Mouse (Mus musculus) MEL (cell line): ENCODE results near the gene Tmem45a.

Experiments used
- CTCF ChIP-seq, 3 experiments: IDR thresholded peaks in 2 of 3; conservative IDR thresholded peaks in 1 of 3; 2 replicates each; pipeline ENCODE4 v1.5.1; 2011 to 2012; ENCODE audit warnings: low read length in 3 of 3, low read depth in 2 of 3, mild to moderate bottlenecking in 2 of 3, improper control_type of control experiment in 1 of 3, inconsistent platforms in 1 of 3, mixed read lengths in 1 of 3, moderate library complexity in 1 of 3; ENCODE audit not compliant: control insufficient read depth in 1 of 3, insufficient read depth in 1 of 3, poor library complexity in 1 of 3, severe bottlenecking in 1 of 3
- ELF1 ChIP-seq: IDR thresholded peaks from 2 replicates; pipeline ENCODE4 v1.6.1; 2014; ENCODE audit warnings: low read depth, mild to moderate bottlenecking, inconsistent platforms, low read length, improper control_type of control experiment, moderate library complexity
- GATA1 ChIP-seq: IDR thresholded peaks from 2 replicates; pipeline ENCODE4 v1.6.1; 2011; ENCODE audit warnings: low read depth, low read length, improper control_type of control experiment
- HCFC1 ChIP-seq: IDR thresholded peaks from 2 replicates; pipeline ENCODE4 v1.6.1; 2012; ENCODE audit warnings: low read depth, mild to moderate bottlenecking, inconsistent platforms, low read length, improper control_type of control experiment, moderate library complexity
- MAZ ChIP-seq: IDR thresholded peaks from 2 replicates; pipeline ENCODE4 v1.6.1; 2012; ENCODE audit warnings: low read depth, mild to moderate bottlenecking, inconsistent platforms, low read length, improper control_type of control experiment
- MEF2A ChIP-seq: IDR thresholded peaks from 2 replicates; pipeline ENCODE4 v1.6.1; 2014; ENCODE audit warnings: low read depth, mild to moderate bottlenecking, inconsistent platforms, low read length, improper control_type of control experiment; ENCODE audit not compliant: poor library complexity, insufficient replicate concordance, severe bottlenecking; ENCODE audit errors: extremely low read depth
- POLR2A ChIP-seq, 2 experiments: IDR thresholded peaks; 2 replicates each; pipeline ENCODE4 v1.6.1; 2011 to 2012; ENCODE audit warnings: low read length in 2 of 2, mild to moderate bottlenecking in 2 of 2, control low read depth in 1 of 2, improper control_type of control experiment in 1 of 2, low read depth in 1 of 2, moderate library complexity in 1 of 2; ENCODE audit not compliant: control insufficient read depth in 1 of 2, insufficient read depth in 1 of 2, poor library complexity in 1 of 2
- POLR2AphosphoS2 ChIP-seq: IDR thresholded peaks from 2 replicates; pipeline ENCODE4 v1.6.1; 2011; ENCODE audit warnings: low read length, improper control_type of control experiment
- USF1 ChIP-seq: IDR thresholded peaks from 2 replicates; pipeline ENCODE4 v1.6.1; 2014; ENCODE audit warnings: low read depth, mild to moderate bottlenecking, inconsistent platforms, low read length, improper control_type of control experiment, moderate library complexity
- ZKSCAN1 ChIP-seq: IDR thresholded peaks from 2 replicates; pipeline ENCODE4 v1.6.1; 2012; ENCODE audit warnings: low read depth, mild to moderate bottlenecking, inconsistent platforms, low read length, improper control_type of control experiment, moderate library complexity

- TF ChIP-seq ZKSCAN1 (no peak), CTCF (IDR thresholded peaks at IDR 0.05 in 2 of 3, conservative IDR thresholded peaks at IDR 0.05 in 1 of 3; ENCODE audit: control insufficient read depth in 1 of 3, insufficient read depth in 1 of 3, low read depth in 2 of 3, low read length in 3 of 3, poor library complexity in 1 of 3, severe bottlenecking in 1 of 3) (no peak), POLR2A (IDR thresholded peaks at IDR 0.05; ENCODE audit: control insufficient read depth in 1 of 2, insufficient read depth in 1 of 2, low read depth in 1 of 2, low read length in 2 of 2, poor library complexity in 1 of 2) (no peak), POLR2AphosphoS2 (no peak), USF1 (no peak), HCFC1 (no peak), GATA1 (no peak), ELF1 (no peak), MEF2A (no peak), MAZ (no peak)
Measured at GRCm38 (mm10) chr16:56891583-56891982, 5.6 kb upstream of the Tmem45a start.
